Mouse (Mus musculus): ENCODE measurements around the gene Pdk1. TPM values are rescaled to one million over a fixed set of nuclear protein-coding genes. Genes with fewer than 3 reads are reported as not detected.

Gene Pdk1
- polyA plus RNA-seq, 1 experiment, result 36.2 TPM

GRCm38 (mm10) chr2:71934046-71934445 lies 61.0 kb downstream of the Pdk1 start:
- no peak overlapping the region for H3K27ac ChIP-seq (ENCODE audit: insufficient read depth, low read depth, low read length)
- H3K4me3 ChIP-seq (ENCODE audit: insufficient read depth, low read length), result no peak overlapping the region
- peaks cover 4% of the 10 kb centered on the region for H3K4me1 ChIP-seq (ENCODE audit: control insufficient read depth, insufficient read depth, low read length)
- TF ChIP-seq CTCF (IDR thresholded peaks at IDR 0.05; ENCODE audit: low read depth, low read length), result no peak
- no peak for TF ChIP-seq POLR2A (IDR thresholded peaks at IDR 0.05; ENCODE audit: borderline replicate concordance, low read depth, low read length)

GRCm38 (mm10) chr2:71936711-71937110 lies 63.7 kb downstream of the Pdk1 start:
- Histone ChIP-seq H3K4me1 (ENCODE audit: control insufficient read depth, insufficient read depth, low read length) (peaks cover 7% of the 10 kb centered on the region), H3K4me3 (ENCODE audit: insufficient read depth, low read length) (no peak overlapping the region), H3K27ac (ENCODE audit: insufficient read depth, low read depth, low read length) (no peak overlapping the region)
- TF ChIP-seq POLR2A (IDR thresholded peaks at IDR 0.05; ENCODE audit: borderline replicate concordance, low read depth, low read length) (no peak), CTCF (IDR thresholded peaks at IDR 0.05; ENCODE audit: low read depth, low read length) (no peak)

GRCm38 (mm10) chr2:71937649-71938308 lies 64.8 kb downstream of the Pdk1 start:
- Histone ChIP-seq H3K4me1 (ENCODE audit: control insufficient read depth, insufficient read depth, low read length) (peaks cover 7% of the 10 kb centered on the region), H3K4me3 (ENCODE audit: insufficient read depth, low read length) (no peak overlapping the region), H3K27ac (ENCODE audit: insufficient read depth, low read depth, low read length) (no peak overlapping the region)
- TF ChIP-seq CTCF (IDR thresholded peaks at IDR 0.05; ENCODE audit: low read depth, low read length) (no peak), POLR2A (IDR thresholded peaks at IDR 0.05; ENCODE audit: borderline replicate concordance, low read depth, low read length) (no peak)

- H3K27ac ChIP-seq (ENCODE audit: insufficient read depth, low read depth, low read length), result peak overlapping the region; percentile 65
- H3K4me3 ChIP-seq (ENCODE audit: insufficient read depth, low read length), result no peak overlapping the region
- TF ChIP-seq CTCF (IDR thresholded peaks at IDR 0.05; ENCODE audit: low read depth, low read length) (no peak), POLR2A (IDR thresholded peaks at IDR 0.05; ENCODE audit: borderline replicate concordance, low read depth, low read length) (no peak)
- H3K4me1 ChIP-seq (ENCODE audit: control insufficient read depth, insufficient read depth, low read length), result peaks cover 7% of the 10 kb centered on the region
Measured at GRCm38 (mm10) chr2:71938716-71939393, 65.8 kb downstream of the Pdk1 start.

- Histone ChIP-seq H3K4me1 (ENCODE audit: control insufficient read depth, insufficient read depth, low read length) (peaks cover 7% of the 10 kb centered on the region), H3K27ac (ENCODE audit: insufficient read depth, low read depth, low read length) (no peak overlapping the region), H3K4me3 (ENCODE audit: insufficient read depth, low read length) (no peak overlapping the region)
- TF ChIP-seq CTCF (IDR thresholded peaks at IDR 0.05; ENCODE audit: low read depth, low read length) (no peak), POLR2A (IDR thresholded peaks at IDR 0.05; ENCODE audit: borderline replicate concordance, low read depth, low read length) (no peak)
Measured at GRCm38 (mm10) chr2:71941005-71941720, 68.1 kb downstream of the Pdk1 start.

- TF ChIP-seq CTCF (IDR thresholded peaks at IDR 0.05; ENCODE audit: low read depth, low read length) (no peak), POLR2A (IDR thresholded peaks at IDR 0.05; ENCODE audit: borderline replicate concordance, low read depth, low read length) (no peak)
- Histone ChIP-seq H3K4me3 (ENCODE audit: insufficient read depth, low read length) (no peak overlapping the region), H3K27ac (ENCODE audit: insufficient read depth, low read depth, low read length) (no peak overlapping the region), H3K4me1 (ENCODE audit: control insufficient read depth, insufficient read depth, low read length) (peaks cover 7% of the 10 kb centered on the region)
Measured at GRCm38 (mm10) chr2:71941721-71942087, 68.7 kb downstream of the Pdk1 start.

GRCm38 (mm10) chr2:71951212-71951611 lies 78.2 kb downstream of the Pdk1 start:
- Histone ChIP-seq H3K4me1 (ENCODE audit: control insufficient read depth, insufficient read depth, low read length) (no peaks in the 10 kb centered on the region), H3K27ac (ENCODE audit: insufficient read depth, low read depth, low read length) (no peak overlapping the region), H3K4me3 (ENCODE audit: insufficient read depth, low read length) (no peak overlapping the region)
- TF ChIP-seq POLR2A (IDR thresholded peaks at IDR 0.05; ENCODE audit: borderline replicate concordance, low read depth, low read length) (no peak), CTCF (IDR thresholded peaks at IDR 0.05; ENCODE audit: low read depth, low read length) (no peak)

Other genes starting within 250 kb of the Pdk1 start
- 144 and 160 TPM in 2 replicates for gene Itga6, start 127.6 kb upstream of the Pdk1 start, polyA plus RNA-seq (2012; ENCODE audit: insufficient read depth, insufficient read length, missing spikeins)
- gene Rapgef4, start 108.0 kb downstream of the Pdk1 start, polyA plus RNA-seq (2012; ENCODE audit: insufficient read depth, insufficient read length, missing spikeins), result not detected in 2 replicates

Measured in bone marrow macrophage, adult 2 months (primary cell).